Mouse (Mus musculus) liver, adult 2 months (tissue): ENCODE results near the gene Mpdu1. TPM values are rescaled to one million over a fixed set of nuclear protein-coding genes. Genes with fewer than 3 reads are reported as not detected.
"Not testable (repeated sequence)": the region's sequence is repeated elsewhere in the genome, so short reads cannot be mapped to it uniquely, and the experiment has no call there.

Experiments
- DNase-seq: peaks from one replicate; pipeline ENCODE4 v3.0.0-alpha.2; 2011; ENCODE audit warnings: low read depth, low spot score; ENCODE audit errors: extremely low read depth
- H3K27ac ChIP-seq: fragments of 200-500 bp; replicated peaks from 2 replicates; pipeline ENCODE4 v1.5.1; 2012; ENCODE audit warnings: low read depth, mild to moderate bottlenecking, control low read depth, inconsistent platforms, low read length; ENCODE audit not compliant: insufficient read depth
- H3K27me3 ChIP-seq: fragments of 200-500 bp; 2 replicates; pipeline ENCODE4 v1.6.1; 2012; ENCODE audit warnings: mild to moderate bottlenecking, moderate library complexity, low read length, inconsistent platforms; ENCODE audit not compliant: control insufficient read depth, insufficient read depth
- H3K36me3 ChIP-seq: fragments of 200-500 bp; 2 replicates; pipeline ENCODE4 v1.6.1; 2012; ENCODE audit warnings: low read length, inconsistent platforms; ENCODE audit not compliant: control insufficient read depth, insufficient read depth
- H3K4me1 ChIP-seq: fragments of 200-500 bp; 2 replicates; pipeline ENCODE4 v1.6.1; 2011; ENCODE audit warnings: low read length; ENCODE audit not compliant: control insufficient read depth, insufficient read depth
- H3K4me3 ChIP-seq: fragments of 200-500 bp; 2 replicates; pipeline ENCODE4 v1.5.1; 2011; ENCODE audit warnings: low read depth, mild to moderate bottlenecking, control low read depth, low read length, moderate library complexity; ENCODE audit not compliant: insufficient read depth
- H3K79me2 ChIP-seq: fragments of 200-500 bp; 2 replicates; pipeline ENCODE4 v1.6.1; 2012; ENCODE audit warnings: inconsistent platforms, mild to moderate bottlenecking, low read length, moderate library complexity; ENCODE audit not compliant: control insufficient read depth, insufficient read depth
- H3K9ac ChIP-seq: fragments of 200-500 bp; 2 replicates; pipeline ENCODE4 v1.6.1; 2012; ENCODE audit warnings: low read depth, mild to moderate bottlenecking, control low read depth, inconsistent platforms, low read length
- CTCF ChIP-seq: fragments of 200-500 bp; IDR thresholded peaks from 2 replicates; pipeline ENCODE4 v1.5.1; 2011; ENCODE audit warnings: low read depth, low read length, control low read depth
- POLR2A ChIP-seq: fragments of 200-500 bp; IDR thresholded peaks from 2 replicates; pipeline ENCODE4 v1.6.1; 2011; ENCODE audit warnings: low read length, control low read depth; ENCODE audit not compliant: insufficient read depth; ENCODE audit errors: extremely low read depth
- WGBS: fragments of 180-500 bp; shearing (Covaris S2); methylation state at CpG from one replicate; pipeline ENCODE4 v1.1.7; 2018; 5-methylcytosine and 5-hydroxymethylcytosine counted together
- polyA plus RNA-seq: library from polyadenylated mRNA; depleted of rRNA; stranded (reverse); fragments of >200 nt; gene quantifications from 2 replicates; pipeline ENCODE4 v1.2.3, GENCODE M21; 2012
- total RNA-seq: library from RNA; depleted of rRNA; stranded (reverse); fragments of >200 nt; gene quantifications from 2 replicates; pipeline ENCODE4 v1.2.3, GENCODE M21; 2014

Gene Mpdu1
- total and polyA plus RNA-seq, 2 experiments, result 49.9 to 115 TPM

DNA sequence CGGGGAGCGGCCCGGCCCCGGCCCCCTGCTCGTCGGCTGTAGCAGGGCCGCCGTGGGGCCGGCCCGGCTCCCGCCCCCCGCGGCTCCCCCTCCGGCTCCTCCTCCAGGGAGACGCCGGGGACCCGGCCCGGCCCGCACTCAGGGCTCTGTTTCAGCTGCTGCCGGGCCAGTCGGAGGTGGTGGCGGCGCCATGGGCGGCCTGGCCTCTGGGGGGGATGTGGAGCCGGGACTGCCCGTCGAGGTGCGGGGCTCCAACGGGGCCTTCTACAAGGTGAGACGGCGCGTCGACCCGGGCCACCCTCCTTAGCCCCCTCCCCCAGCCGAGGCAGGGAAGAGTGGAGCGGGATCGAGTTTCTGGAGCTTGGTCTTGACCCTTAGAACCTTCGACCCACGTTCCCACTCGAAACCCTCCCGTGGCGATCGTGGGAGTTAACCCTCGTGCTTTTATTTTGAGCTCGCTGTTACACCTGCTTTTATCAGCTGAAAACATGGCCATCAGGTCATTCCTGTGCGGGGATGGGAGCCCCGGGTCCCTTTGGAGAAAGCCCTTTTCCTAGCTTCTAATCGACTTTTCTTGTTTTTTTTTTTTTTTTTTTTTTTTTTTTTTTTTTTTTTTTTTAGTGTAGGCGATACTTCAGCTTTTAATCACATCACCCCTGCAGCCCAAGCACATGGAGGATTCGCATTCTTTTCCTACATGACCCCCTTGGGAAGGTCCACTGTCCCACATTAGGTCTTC is 29.1 kb downstream of the Mpdu1 start:
- Histone ChIP-seq H3K9ac (peak overlapping the region; percentile 95), H3K36me3 (peaks cover 4% of the 10 kb centered on the region; the same call in 1 of the 2 replicates), H3K4me1 (peaks cover 10% of the 10 kb centered on the region), H3K27me3 (no peaks in the 10 kb centered on the region), H3K27ac (peak overlapping the region; percentile 80), H3K79me2 (peaks cover 9% of the 10 kb centered on the region; the same call in 1 of the 2 replicates), H3K4me3 (peak overlapping the region; percentile 97)
- TF ChIP-seq CTCF, result no peak
- no peak for TF ChIP-seq POLR2A
- DNase-seq, result no peak
- WGBS, result under 1% methylated on average over 50 of the region's 50 CpGs

GRCm38 (mm10) chr11:69632284-69633089 is 30.0 kb downstream of the Mpdu1 start, which contains the start of gene Fxr2:
Fxr2 (plus strand) TSS chr11:69632990.
- H3K27me3 ChIP-seq, result no peaks in the 10 kb centered on the region
- peaks cover 10% of the 10 kb centered on the region for H3K4me1 ChIP-seq
- peak; percentile 88 for TF ChIP-seq CTCF
- peak; percentile 81 for TF ChIP-seq POLR2A
- H3K79me2 ChIP-seq, result peaks cover 9% of the 10 kb centered on the region; the same call in 1 of the 2 replicates
- H3K27ac ChIP-seq, result peak within 1 kb of the TSS; percentile 80
- under 1% methylated on average over 43 of the region's 56 CpGs for WGBS
- peak within 1 kb of the TSS; percentile 97 for H3K4me3 ChIP-seq
- peaks cover 1% of the 10 kb centered on the region; the same call in 1 of the 2 replicates for H3K36me3 ChIP-seq
- H3K9ac ChIP-seq, result peak within 1 kb of the TSS; percentile 95
- DNase-seq, result peak; percentile 96

- H3K4me3 ChIP-seq, result no peak overlapping the region
- peaks cover 6% of the 10 kb centered on the region for H3K4me1 ChIP-seq
- TF ChIP-seq POLR2A, result no peak
- TF ChIP-seq CTCF, result peak; percentile 39
- 40% methylated on average over 1 of the region's 1 CpGs for WGBS
- H3K79me2 ChIP-seq, result peaks cover 9% of the 10 kb centered on the region; the same call in 1 of the 2 replicates
- H3K36me3 ChIP-seq, result no peaks in the 10 kb centered on the region
- no peak overlapping the region for H3K9ac ChIP-seq
- DNase-seq, result peak; percentile 48
- no peak overlapping the region for H3K27ac ChIP-seq
- no peaks in the 10 kb centered on the region for H3K27me3 ChIP-seq
These were observed 32.6 kb downstream of the Mpdu1 start for GRCm38 (mm10) chr11:69629802-69630201.

DNA sequence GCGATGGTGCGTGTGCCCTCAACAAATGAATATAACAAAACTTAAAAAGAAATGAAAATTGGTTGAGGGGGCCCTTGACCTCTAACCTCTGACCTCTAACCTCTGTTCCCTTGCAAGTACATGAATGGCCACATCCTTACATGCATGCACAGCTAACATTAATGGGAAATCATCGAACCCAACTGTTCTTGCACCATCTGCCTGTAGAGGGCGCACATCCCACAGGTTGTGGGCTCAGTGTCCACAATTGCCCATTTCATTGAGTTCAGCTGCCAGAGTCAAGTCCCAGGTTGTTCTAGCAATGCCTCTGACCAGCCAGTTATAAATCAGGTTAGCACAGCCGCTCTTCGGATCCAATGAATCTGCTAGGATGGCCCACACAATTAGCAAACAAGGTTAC is 34.2 kb downstream of the Mpdu1 start:
- Histone ChIP-seq H3K4me3 (no peak overlapping the region; the same call in 1 of the 2 replicates), H3K79me2 (peaks cover 3% of the 10 kb centered on the region; the same call in 1 of the 2 replicates), H3K9ac (no peak overlapping the region), H3K27ac (no peak overlapping the region), H3K4me1 (no peaks in the 10 kb centered on the region), H3K36me3 (no peaks in the 10 kb centered on the region), H3K27me3 (no peaks in the 10 kb centered on the region)
- WGBS, result 34% methylated on average over 6 of the region's 6 CpGs
- peak; percentile 89 for TF ChIP-seq CTCF
- TF ChIP-seq POLR2A, result no peak
- DNase-seq, result peak; percentile 69

GRCm38 (mm10) chr11:69624339-69624738 is 38.1 kb downstream of the Mpdu1 start:
- H3K27me3 ChIP-seq, H3K4me1 ChIP-seq, H3K4me3 ChIP-seq, H3K27ac ChIP-seq, H3K9ac ChIP-seq, H3K79me2 ChIP-seq, H3K36me3 ChIP-seq, DNase-seq: not testable (repeated sequence)
- WGBS, result 72% methylated on average over 2 of the region's 2 CpGs
